Mouse (Mus musculus): ENCODE data around the gene Mrps25. TPM values are rescaled to one million over a fixed set of nuclear protein-coding genes. Genes with fewer than 3 reads are reported as not detected.

The Mrps25 gene
- polyA plus RNA-seq, 1 experiment, result 1.2 TPM

- Histone ChIP-seq H3K4me1 (ENCODE audit: control insufficient read depth) (peaks cover 7% of the 10 kb centered on the region), H3K9me3 (ENCODE audit: control insufficient read depth, low read length) (no peaks in the 10 kb centered on the region), H3K27me3 (ENCODE audit: control insufficient read depth) (no peaks in the 10 kb centered on the region), H3K36me3 (ENCODE audit: control insufficient read depth) (peaks cover 33% of the 10 kb centered on the region), H3K4me3 (replicated peaks) (no peak overlapping the region)
- TF ChIP-seq TAL1 (IDR thresholded peaks at IDR 0.05; ENCODE audit: low read length) (no peak), GATA1 (IDR thresholded peaks at IDR 0.05; ENCODE audit: low read length) (no peak)
Observed at GRCm38 (mm10) chr6:92136356-92136755, 47.5 kb downstream of the Mrps25 start.

GRCm38 (mm10) chr6:92133617-92134016 is 50.2 kb downstream of the Mrps25 start:
- Histone ChIP-seq H3K36me3 (ENCODE audit: control insufficient read depth) (peaks cover 10% of the 10 kb centered on the region), H3K4me1 (ENCODE audit: control insufficient read depth) (peaks cover 8% of the 10 kb centered on the region), H3K27me3 (ENCODE audit: control insufficient read depth) (no peaks in the 10 kb centered on the region), H3K9me3 (ENCODE audit: control insufficient read depth, low read length) (no peaks in the 10 kb centered on the region), H3K4me3 (replicated peaks) (no peak overlapping the region)
- no peak for TF ChIP-seq GATA1 (IDR thresholded peaks at IDR 0.05; ENCODE audit: low read length)
- no peak for TF ChIP-seq TAL1 (IDR thresholded peaks at IDR 0.05; ENCODE audit: low read length)

- Histone ChIP-seq H3K36me3 (ENCODE audit: control insufficient read depth) (peaks cover 10% of the 10 kb centered on the region), H3K27me3 (ENCODE audit: control insufficient read depth) (no peaks in the 10 kb centered on the region), H3K9me3 (ENCODE audit: control insufficient read depth, low read length) (no peaks in the 10 kb centered on the region), H3K4me3 (replicated peaks) (no peak overlapping the region), H3K4me1 (ENCODE audit: control insufficient read depth) (peaks cover 8% of the 10 kb centered on the region)
- TF ChIP-seq GATA1 (IDR thresholded peaks at IDR 0.05; ENCODE audit: low read length) (no peak), TAL1 (IDR thresholded peaks at IDR 0.05; ENCODE audit: low read length) (no peak)
Observed at GRCm38 (mm10) chr6:92132021-92132911, 51.6 kb downstream of the Mrps25 start.

GRCm38 (mm10) chr6:92131456-92131855 is 52.4 kb downstream of the Mrps25 start:
- H3K4me1 ChIP-seq (ENCODE audit: control insufficient read depth), result peaks cover 8% of the 10 kb centered on the region
- H3K9me3 ChIP-seq (ENCODE audit: control insufficient read depth, low read length), result no peaks in the 10 kb centered on the region
- peaks cover 10% of the 10 kb centered on the region for H3K36me3 ChIP-seq (ENCODE audit: control insufficient read depth)
- no peaks in the 10 kb centered on the region for H3K27me3 ChIP-seq (ENCODE audit: control insufficient read depth)
- H3K4me3 ChIP-seq (replicated peaks), result no peak overlapping the region
- TF ChIP-seq GATA1 (IDR thresholded peaks at IDR 0.05; ENCODE audit: low read length), result no peak
- no peak for TF ChIP-seq TAL1 (IDR thresholded peaks at IDR 0.05; ENCODE audit: low read length)

- peaks cover 4% of the 10 kb centered on the region for H3K4me1 ChIP-seq (ENCODE audit: control insufficient read depth)
- H3K27me3 ChIP-seq (ENCODE audit: control insufficient read depth), result no peaks in the 10 kb centered on the region
- H3K36me3 ChIP-seq (ENCODE audit: control insufficient read depth), result peaks cover 8% of the 10 kb centered on the region
- no peaks in the 10 kb centered on the region for H3K9me3 ChIP-seq (ENCODE audit: control insufficient read depth, low read length)
- H3K4me3 ChIP-seq (replicated peaks), result no peak overlapping the region
- no peak for TF ChIP-seq TAL1 (IDR thresholded peaks at IDR 0.05; ENCODE audit: low read length)
- TF ChIP-seq GATA1 (IDR thresholded peaks at IDR 0.05; ENCODE audit: low read length), result no peak
Observed at GRCm38 (mm10) chr6:92126861-92127468, 56.9 kb downstream of the Mrps25 start.

GRCm38 (mm10) chr6:92124547-92124946 is 59.3 kb downstream of the Mrps25 start:
- Histone ChIP-seq H3K4me3 (replicated peaks) (no peak overlapping the region), H3K9me3 (ENCODE audit: control insufficient read depth, low read length) (no peaks in the 10 kb centered on the region), H3K36me3 (ENCODE audit: control insufficient read depth) (peaks cover 8% of the 10 kb centered on the region), H3K4me1 (ENCODE audit: control insufficient read depth) (no peaks in the 10 kb centered on the region), H3K27me3 (ENCODE audit: control insufficient read depth) (no peaks in the 10 kb centered on the region)
- no peak for TF ChIP-seq TAL1 (IDR thresholded peaks at IDR 0.05; ENCODE audit: low read length)
- TF ChIP-seq GATA1 (IDR thresholded peaks at IDR 0.05; ENCODE audit: low read length), result no peak

Other genes with a start within 250 kb of the Mrps25 start
- gene Fgd5, start 205.2 kb downstream of the Mrps25 start, polyA plus RNA-seq (2012), result 0.01 and 0.03 TPM in 2 replicates
- 0.11 and 0.17 TPM in 2 replicates for gene Nr2c2, start 92.6 kb downstream of the Mrps25 start, polyA plus RNA-seq (2012)
- gene Rbsn, start 30.9 kb upstream of the Mrps25 start, polyA plus RNA-seq (2012), result 0.12 and 0.14 TPM in 2 replicates
- gene Trh, start 60.6 kb upstream of the Mrps25 start, polyA plus RNA-seq (2012), result not detected in 2 replicates

Data from erythroblast, embryonic 14.5 days (primary cell).